Mouse (Mus musculus) kidney, adult 8-10 months (tissue): ENCODE measurements around the gene Vmo1.
"Not testable (repeated sequence)": the region's sequence is repeated elsewhere in the genome, so short reads cannot be mapped to it uniquely, and the experiment has no call there.

Experiments
- DNase-seq, 2 experiments: peaks; one replicate each; pipeline ENCODE4 v3.0.0; 2022

The Vmo1 gene

DNA sequence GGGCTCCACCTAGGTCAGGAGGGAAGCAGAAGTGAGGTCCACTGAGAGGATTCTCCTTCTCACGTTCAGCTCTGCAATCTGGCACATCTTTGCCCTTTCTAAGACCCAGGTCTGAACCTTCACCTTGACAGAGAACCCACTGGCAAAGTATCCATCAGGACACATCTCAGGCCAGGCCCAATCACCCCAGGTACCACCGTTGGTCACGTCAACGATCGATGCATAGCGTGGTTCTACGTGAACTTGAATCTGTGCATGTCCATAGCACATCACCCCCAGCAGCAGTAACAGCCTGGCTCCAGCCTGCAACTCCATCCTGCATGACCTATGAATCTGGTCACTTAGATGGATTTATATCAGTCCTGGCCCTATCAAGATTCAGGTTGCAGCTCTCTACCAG, at the start of gene Vmo1:
TSS of gene Vmo1 (minus strand) at position 329 of the 400 bp plus-strand sequence.
- no peak for DNase-seq

DNA sequence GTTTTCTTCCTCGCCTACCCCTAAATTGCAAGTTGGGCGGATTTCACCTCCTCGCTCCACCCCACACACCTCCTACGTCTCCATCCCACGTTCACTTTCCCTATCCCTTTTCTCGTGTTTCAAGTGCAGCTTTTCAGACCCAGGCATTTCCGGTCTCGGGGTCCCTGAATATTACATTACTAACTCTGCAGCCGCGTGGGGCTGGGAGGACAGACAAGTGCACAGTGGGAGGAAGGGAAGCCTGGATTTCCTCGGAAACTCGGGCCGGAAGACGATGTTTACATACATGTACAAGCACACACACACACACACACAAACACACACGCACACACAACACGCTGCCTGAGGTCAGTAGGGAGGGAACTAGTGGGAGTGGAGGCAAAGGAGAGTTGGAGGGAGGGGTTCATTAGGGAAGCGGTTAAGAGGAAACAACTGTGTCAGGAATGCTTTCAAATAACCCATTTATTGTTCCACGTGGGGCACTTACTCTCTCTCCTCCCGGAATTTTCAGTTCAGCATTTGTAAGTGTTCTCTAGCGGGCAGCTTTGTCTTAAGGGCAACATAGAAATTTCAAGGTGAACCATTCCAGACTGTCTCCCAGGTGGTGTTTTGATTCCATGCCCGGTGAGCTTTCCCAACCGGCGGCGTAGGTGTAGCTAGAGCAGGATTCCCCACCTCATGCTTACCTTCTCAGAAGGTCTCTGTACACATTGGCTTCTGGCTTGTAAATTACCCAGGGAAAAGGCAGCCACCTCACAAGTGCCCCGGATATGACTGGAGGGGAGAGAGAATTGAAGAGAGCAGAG, 49.3 kb upstream of the Vmo1 start:
- DNase-seq, result peak; percentile 45 to 60

DNA sequence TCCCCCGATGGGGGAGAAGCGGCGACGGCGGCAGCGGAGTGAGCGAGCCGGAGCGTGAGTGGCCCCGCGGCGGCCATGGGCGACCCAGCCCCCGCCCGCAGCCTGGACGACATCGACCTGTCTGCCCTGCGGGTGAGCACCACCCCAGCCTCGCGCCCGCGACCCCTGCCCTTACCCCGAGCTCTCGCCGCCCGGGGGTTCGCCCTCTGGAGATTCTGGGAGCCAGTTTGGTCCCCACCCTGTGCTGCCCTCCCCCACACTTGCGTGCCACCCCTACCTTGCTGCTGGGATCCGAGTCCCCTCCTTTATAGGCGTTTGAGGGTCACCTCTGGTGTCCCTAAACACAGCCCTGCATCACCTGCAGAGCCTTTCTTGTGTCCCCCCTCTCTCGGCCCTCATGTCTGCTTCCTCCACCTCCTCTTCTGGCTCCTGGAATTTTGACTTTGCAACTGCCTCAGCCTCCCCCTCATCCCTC, 48.6 kb upstream of the Vmo1 start:
- DNase-seq, result no peak

DNA sequence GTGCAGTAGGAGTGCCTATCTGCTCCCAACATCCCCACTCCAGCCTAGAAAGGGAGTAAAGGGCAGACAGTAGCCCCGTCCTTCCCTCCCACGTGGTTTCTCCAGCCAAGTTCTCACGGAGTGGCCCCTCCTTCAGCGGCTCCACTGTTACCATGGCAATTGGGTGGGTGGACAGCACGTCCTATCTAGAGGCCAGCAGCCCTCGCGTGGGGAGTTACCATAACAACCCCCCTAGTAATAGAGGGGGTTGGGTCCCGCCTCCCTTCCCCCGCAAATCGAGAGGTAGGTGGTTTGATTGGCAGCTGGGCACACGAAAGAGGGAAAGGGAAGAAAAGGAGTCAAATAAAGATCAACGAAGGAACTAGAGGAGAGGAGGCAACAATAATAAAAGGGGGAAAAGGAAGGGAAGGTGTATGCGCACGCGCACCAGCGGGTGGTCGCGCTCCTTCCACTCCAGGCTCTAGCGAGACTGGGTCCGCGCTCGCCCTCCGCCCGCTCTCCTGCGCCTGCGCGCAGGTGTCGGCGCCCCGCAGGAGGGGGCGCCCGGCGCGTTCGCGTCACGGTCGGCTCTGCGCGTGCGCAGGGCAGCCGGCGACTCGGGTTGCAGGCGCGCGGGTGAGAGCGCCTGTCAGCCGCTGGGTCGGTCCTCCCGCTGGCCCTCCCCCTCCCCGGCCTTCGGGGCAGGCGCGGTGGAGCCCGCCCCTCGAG, 48.0 kb upstream of the Vmo1 start, which contains the start of gene Mink1:
TSS of gene Mink1 (plus strand) at position 595 of the 708 bp plus-strand sequence.
- DNase-seq, result peak; percentile 91 to 94

DNA sequence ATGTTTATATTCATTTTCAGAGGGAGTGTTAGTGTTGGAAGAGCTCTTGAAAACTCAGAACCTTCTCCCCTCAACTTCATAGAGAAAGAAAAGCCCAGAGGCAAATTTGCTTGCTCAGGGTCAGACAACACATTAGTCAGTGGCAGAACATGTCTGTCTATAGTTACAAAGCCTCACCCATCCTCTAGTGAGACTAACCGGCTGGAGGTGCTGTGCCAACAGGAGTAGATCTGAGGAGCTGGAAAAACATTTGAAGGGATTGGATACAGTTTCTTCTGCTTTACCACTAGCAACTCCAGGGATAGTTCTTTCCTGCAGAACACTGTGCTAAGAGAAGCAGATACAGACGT, 47.5 kb upstream of the Vmo1 start:
- no peak for DNase-seq

DNA sequence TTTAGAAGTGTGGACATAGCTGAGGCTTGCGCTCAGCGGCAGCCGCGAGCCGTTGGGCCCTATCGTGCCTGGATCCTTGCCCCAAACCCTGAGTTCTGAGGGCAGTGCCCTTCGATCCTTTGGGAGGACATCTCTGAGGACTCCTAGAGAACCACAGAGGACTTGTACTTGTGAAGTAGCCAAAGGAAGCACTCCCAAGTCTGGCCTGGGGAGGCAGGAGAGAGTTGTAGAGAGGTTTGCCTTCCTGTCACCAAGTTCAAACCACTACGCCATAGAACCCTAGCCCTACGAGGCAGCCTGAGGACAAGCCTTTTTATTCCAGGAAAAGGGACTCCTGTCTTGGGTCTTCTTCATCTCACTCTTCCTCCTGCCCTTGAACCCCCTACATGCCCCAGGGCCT, 43.1 kb upstream of the Vmo1 start:
- peak in 1 of 2 experiments; percentile 23 for DNase-seq

DNA sequence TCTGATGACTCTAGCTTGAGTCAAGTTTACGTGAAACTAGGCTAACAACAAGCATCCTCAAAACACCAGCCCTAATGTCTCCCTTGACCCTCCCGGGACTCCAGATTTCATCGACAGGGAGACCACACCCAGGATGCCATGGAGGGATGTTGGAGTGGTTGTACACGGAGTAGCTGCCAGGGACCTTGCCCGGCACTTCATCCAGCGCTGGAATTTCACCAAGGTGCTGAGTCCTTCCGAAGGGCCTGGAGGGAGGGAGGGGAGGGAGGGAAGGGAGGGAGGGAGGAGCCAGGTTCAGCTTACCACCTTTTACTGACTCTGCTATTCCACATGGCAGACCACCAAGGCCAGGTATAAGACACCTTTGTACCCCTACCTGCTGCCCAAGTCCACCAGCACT, 39.5 kb upstream of the Vmo1 start:
- no peak for DNase-seq

DNA sequence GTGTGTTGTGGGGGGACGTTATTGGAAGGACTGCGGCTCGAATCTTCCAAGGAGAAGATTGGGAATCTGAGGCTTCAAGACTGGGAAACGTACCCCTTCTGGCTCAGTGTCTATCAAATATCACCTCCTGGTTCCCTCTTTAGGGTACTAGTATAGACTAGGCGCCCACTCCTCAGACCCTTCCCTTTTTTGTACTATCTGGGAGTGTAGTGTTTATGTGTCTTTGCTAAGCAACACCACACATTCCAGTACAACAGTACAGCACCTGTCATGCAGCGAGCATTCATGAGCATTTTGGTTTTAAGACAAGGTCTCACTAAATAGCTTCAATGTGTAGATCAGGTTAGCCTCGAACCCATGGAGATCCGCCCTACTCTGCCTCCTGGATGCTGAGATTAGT, 37.1 kb upstream of the Vmo1 start:
- no peak for DNase-seq

DNA sequence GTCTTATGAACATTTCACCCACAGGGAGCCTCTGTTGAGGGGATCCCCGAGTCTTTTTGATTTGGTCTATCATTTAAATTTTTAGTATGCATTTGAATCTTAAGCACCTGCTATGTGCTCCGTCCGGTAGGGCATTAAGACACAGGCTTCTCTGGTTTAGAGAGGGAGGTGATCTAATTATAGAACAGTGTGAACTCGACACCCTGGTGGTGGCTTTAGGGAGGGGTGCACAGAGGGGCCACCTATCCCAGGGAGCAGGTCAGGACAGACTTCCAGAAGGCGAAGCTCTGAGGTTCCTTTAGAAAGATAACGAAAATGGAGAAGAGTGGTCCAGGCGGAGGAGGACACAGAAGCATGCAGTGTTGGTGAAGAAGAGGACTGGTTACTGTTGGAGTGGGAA, 30.1 kb upstream of the Vmo1 start:
- DNase-seq, result no peak

DNA sequence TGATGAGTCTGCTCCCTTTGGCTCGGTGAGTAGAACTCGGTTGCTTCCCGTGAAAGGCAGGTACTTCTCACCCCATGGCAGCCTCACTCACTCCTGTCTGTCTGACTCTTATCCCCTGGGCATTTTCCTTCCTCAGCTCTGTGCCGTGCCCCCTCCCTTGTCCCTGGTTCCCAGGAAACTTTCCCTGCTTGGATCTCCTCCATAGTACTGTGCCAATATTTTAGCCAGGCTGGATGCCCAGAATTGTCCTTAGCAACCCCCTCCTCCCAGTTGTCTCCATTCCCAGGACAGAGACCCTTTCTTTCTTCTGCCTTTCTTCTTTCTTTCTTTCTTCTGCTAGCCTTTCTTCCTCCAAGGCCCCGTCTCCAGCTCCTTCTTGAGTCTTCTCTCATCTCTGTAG, 27.0 kb upstream of the Vmo1 start:
- DNase-seq, result no peak

DNA sequence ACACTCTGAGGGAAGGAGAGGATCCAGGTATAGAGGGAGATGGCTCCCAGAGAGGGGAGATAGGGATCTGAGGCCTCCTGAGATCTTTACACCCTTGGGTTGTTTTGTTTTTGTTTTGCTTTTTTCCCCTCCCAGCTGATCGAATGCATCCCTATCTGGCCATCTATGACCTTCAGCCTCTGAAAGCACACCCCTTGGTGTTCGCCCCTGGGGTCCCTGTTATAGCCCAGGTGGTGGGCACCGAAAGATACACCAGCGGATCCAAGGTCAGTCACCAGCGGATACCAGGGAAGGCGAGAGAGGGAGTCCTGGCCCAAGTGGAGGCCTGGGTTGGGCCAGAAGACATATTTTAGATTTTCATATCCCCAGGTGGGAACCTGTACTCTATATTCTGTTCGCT, 26.5 kb upstream of the Vmo1 start:
- DNase-seq, result no peak

DNA sequence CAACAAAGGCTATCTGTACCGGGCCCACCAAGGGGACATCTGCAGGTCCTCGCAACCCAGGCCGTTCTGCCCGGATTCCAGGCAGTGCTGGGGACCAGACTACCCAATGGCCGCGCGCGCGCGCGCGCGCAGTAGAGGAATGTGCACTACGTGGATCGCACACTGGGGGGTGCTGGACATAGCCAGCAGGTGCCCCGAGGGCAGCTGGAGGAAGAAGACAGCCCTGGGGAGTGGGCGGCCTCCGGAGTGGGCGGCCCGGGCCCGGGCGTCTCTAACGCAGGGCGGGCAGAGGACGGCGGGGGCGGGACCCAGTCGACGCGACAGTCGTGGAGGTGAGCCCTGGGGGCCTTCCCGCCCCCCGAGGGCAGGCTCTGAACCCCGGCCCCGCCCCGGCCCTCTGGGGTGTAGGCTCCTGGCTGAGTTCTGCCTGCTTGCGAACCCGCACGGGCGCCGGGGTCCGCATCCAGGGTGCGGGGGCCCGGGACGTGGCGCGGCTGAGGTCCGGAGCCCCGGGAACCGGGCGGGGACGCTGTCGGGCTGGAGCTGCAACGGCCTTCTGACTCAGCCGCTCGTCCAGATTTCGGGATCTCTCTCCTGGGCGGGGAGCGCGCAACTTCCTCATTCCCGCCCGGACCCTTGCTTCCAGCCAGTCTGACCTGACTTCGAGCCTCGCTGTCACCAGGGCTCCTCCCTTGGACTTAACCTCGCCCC, 25.6 kb upstream of the Vmo1 start, which contains the start of gene Pld2:
TSS of gene Pld2 (plus strand) at position 188 of the 711 bp plus-strand sequence.
- DNase-seq, result peak; percentile 87 to 89

DNA sequence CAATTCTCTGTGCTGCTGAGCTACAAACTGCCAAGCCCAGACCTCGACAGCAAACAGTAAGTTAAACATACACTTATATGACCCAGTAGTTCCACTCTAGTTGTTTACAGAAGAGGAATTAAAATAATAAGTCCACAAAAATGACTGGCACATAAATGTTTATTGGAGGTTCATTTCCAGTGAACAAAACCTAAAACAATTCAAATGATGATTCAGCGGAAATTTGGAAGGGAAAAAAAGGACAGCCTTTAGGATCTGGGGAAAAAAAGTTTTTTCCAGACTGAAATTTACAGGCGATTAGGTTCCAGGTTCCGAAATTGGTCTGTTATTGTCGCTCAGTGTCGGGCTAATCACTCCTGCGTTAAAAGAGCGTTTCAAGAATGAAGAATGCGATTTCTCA, 25.0 kb upstream of the Vmo1 start:
- DNase-seq, result no peak

DNA sequence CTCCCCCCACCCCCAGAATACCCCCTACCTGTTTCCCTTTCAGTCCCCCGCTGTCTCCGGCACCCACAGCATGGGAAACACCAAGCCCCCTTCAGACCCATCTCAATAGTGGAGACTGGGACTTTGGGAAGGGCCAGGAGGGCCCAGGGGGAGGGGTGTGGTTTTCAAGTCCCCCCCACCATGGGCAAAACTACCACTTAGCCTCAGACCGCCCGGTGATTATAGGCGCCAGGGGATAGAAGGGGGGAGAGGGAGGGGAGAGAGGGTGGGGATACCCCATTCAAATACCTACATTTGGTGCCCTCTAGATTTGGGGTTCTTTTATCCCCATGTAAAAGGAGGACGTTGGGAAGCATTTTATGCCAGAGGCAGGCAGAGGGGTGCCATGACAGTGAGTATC, 18.4 kb upstream of the Vmo1 start, which contains the start of gene Gm40193:
TSS of gene Gm40193 (minus strand) at position 101 of the 400 bp plus-strand sequence.
- DNase-seq, result no peak

DNA sequence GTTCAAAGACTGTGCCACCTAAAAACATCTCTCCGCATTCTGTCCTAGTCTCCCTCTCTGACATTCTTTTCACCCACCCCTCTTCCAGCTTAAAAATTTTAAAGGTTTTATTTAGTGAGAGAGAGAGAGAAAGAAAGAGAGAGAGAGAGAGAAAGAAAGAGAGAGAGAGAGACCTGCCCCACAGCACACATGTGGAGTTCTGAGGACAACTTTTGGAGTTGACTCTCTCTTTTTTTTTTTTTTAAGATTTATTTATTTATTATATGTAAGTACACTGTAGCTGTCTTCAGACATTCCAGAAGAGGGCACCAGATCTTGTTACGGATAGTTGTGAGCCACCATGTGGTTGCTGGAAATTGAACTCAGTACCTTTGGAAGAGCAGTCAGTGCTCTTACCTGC, 16.6 kb upstream of the Vmo1 start:
- DNase-seq, result not testable (repeated sequence)

DNA sequence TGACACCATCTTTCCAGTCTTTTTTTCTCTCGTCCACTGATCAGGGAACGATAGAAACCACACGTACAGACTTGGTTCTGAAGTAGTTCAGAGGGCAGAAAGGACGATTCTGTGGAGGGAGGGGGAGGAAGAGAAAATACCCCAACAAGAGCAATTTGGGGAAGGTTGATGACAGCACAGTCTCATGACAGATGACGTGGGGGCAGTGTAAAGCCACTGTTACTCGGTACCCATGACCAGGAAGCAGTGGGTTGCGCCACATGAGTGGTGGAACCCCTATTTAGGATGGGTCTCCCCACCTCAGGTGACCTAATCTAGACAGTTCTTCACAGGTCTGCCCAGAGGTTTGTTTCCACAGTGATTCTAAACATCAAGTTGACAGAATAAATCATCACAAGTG, 14.2 kb upstream of the Vmo1 start:
- DNase-seq, result no peak

DNA sequence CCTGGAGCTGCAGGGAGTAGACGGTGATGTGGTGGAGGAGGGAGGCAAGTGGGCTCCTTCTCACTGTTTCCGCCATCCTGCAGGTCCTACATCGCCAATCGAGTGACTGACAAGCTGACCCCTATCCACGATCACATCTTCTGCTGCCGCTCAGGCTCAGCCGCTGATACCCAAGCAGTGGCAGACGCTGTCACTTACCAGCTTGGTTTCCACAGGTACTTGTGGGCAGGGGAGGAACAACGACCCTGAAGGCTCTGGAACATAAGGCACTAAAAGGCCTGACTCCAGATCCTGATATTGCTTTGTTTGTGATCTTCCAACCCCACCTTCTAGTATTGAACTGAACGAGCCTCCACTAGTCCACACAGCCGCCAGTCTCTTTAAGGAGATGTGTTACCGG, 11.8 kb upstream of the Vmo1 start:
- no peak for DNase-seq

DNA sequence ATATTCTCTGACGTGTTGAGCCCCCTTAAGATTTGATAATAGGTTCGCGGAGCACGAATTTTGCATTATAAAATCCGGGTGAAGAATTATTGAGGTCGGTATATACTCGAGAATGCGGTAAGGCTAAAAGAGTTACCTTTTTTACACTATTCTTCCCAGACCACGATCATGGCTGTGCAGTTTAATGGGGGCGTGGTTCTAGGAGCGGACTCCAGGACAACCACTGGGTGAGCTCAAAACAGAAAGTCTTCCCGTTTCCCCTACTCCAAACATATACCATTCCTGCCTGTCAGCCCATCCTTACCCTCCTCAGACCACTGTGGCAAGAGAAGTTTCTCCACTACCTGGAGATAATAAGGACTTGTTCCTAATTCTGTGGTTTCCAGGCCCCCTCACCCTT, 11.3 kb upstream of the Vmo1 start:
- DNase-seq, result no peak

DNA sequence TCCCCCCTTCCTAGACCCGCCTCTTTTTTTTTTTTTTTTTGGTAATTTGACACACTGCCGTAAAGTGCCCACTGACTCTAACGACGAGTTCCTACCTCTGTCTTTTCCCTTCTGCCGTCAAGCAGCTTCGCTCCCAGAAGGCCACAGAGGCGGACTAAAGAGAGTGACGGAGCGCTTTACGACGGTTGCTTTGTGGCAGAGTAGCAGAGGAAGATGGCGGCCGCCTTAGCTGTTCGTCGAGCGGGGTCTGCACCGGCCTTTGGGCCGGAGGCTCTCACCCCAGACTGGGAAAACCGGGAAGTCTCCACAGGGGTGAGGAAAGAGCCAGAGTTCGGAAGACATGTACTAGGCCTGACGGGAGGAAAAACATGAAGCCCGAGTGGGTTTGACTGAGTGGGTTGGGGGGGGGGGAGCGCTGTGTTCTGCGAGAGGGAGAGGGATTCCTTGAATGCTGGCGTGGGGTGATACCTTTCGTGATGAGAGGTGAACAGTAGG, 10.8 kb upstream of the Vmo1 start, which contains the start of gene Psmb6:
TSS of gene Psmb6 (plus strand) at position 184 of the 495 bp plus-strand sequence.
- DNase-seq, result peak; percentile 93 to 96

DNA sequence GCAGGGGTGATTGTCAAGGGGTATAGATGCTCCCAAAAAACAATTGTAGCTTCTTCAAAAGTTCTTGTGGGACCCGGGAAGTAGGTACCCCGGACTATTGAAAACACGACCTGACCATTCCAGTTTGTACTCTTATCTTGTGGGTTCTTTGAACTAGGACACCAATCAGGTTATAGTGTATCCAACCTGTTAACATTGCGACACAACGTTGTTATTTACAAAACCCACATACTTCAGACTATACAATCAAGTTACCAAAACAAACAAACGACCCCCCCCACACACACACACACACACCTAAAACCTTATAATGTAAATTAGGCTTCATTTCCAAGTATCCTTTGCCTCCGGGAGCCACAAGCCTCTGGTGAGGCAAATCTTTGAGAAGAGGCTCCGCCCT, 10.4 kb upstream of the Vmo1 start:
- DNase-seq, result no peak

DNA sequence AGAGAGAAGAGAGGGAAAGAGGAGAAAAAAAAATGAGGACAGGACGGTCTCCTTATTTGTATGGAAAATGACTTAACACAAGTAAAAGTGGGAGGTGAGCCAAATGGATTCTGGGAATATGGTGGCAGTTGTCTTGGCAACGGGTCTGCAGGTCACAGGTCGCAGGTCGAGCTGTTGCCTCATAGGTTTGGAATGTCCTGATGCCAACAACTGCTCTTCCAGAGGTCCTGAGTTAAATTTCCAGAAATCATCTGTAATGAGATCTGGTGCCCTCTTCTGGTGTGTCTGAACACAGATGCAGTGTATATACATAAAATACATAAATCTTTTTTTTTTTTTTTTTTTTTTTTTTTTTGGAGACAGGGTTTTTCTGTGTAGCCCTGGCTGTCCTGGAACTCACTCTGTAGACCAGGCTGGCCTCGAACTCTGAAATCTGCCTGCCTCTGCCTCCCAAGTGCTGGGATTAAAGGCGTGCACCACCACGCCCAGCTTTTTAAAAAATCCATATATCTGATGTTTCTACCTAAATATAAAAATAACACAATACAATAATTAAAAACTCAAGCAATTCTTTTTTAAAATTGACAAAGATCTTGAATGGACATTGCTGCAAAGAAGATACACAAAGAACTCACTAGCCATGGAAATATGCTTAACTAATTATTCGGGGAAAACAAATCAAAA, 9.0 kb upstream of the Vmo1 start:
- DNase-seq, result not testable (repeated sequence)

DNA sequence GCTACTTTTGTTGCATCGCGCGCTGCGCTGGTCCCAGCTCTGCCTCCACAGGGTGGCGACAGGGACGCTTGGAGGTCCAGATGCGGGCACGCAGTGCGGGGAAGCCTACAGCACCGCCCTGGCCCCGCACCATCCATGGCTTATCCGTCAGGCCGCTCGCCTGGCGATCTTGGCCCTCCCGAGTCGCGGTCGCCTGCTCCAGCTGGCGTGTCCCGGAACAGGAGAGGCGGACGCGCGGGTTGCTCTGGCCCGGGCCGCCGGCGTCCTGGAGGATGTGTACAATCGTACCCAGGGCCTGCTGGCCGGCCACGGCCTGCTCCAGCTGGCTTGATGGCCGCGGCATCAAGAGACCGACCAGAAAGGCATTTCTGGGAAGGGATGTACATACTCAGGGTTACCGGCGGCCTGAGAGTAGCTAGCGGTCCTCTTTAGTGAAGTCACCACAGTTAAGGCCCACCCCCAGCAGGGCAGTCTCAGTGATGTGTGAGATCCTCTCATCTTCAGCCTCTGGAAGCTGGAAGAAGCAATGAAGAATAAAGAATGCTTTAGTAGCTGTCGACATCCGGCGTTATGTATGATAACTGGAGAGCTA, 5.9 kb upstream of the Vmo1 start:
- DNase-seq, result no peak
